In genomic region chr4:123331326-123331725, GRCm38 (mm10) we compare ENCODE assay signal across 30 mouse cellular contexts. TPM values are rescaled to one million over a fixed set of nuclear protein-coding genes. Genes with fewer than 3 reads are reported as not detected.
"Had no signal": no experiment of that assay in that cellular context is flagged by ENCODE, and none has a peak within 500 bp of the region (broad histone marks: within the 10 kb centered on the region; RNA-seq: fewer than 3 reads in every experiment).

No protein-coding gene starts in this region.

- H3K27me3 ChIP-seq: embryonic facial prominence, embryonic 12.5 days; embryonic facial prominence, embryonic 15.5 days; forebrain, embryonic 15.5 days; heart, embryonic 12.5 days had no signal

- H3K9ac ChIP-seq: embryonic facial prominence, embryonic 12.5 days; embryonic facial prominence, embryonic 13.5 days; embryonic facial prominence, embryonic 15.5 days; forebrain, embryonic 12.5 days; forebrain, embryonic 13.5 days; forebrain, embryonic 15.5 days; forebrain, postnatal 0 days; heart, embryonic 12.5 days had no signal

- ATAC-seq: forebrain, embryonic 13.5 days; forebrain, embryonic 14.5 days; forebrain, embryonic 15.5 days; forebrain, embryonic 16.5 days; forebrain, postnatal 0 days had no signal

- H3K4me3 ChIP-seq: embryonic facial prominence, embryonic 10.5 days; embryonic facial prominence, embryonic 12.5 days; embryonic facial prominence, embryonic 13.5 days; embryonic facial prominence, embryonic 15.5 days; erythroblast, embryonic 14.5 days; forebrain, embryonic 10.5 days; forebrain, embryonic 12.5 days; forebrain, embryonic 13.5 days; forebrain, embryonic 15.5 days; gastrocnemius, adult 2 months; heart, adult 2 months; heart, embryonic 10.5 days; heart, embryonic 12.5 days had no signal

- H3K36me3 ChIP-seq: embryonic facial prominence, embryonic 10.5 days; embryonic facial prominence, embryonic 12.5 days; embryonic facial prominence, embryonic 13.5 days; embryonic facial prominence, embryonic 15.5 days; forebrain, embryonic 10.5 days; forebrain, embryonic 12.5 days; forebrain, embryonic 15.5 days; heart, embryonic 10.5 days; heart, embryonic 12.5 days had no signal

- H3K9me3 ChIP-seq: embryonic facial prominence, embryonic 12.5 days; embryonic facial prominence, embryonic 15.5 days; forebrain, embryonic 10.5 days; forebrain, embryonic 12.5 days; forebrain, embryonic 13.5 days; forebrain, embryonic 15.5 days; heart, embryonic 10.5 days; heart, embryonic 12.5 days had no signal

- H3K27ac ChIP-seq: embryonic facial prominence, embryonic 10.5 days; embryonic facial prominence, embryonic 12.5 days; embryonic facial prominence, embryonic 13.5 days; embryonic facial prominence, embryonic 15.5 days; forebrain, embryonic 10.5 days; forebrain, embryonic 12.5 days; forebrain, embryonic 13.5 days; forebrain, embryonic 15.5 days; gastrocnemius, adult 2 months; heart, adult 2 months; heart, embryonic 10.5 days had no signal

- H3K4me1 ChIP-seq: embryonic facial prominence, embryonic 12.5 days; embryonic facial prominence, embryonic 13.5 days; embryonic facial prominence, embryonic 15.5 days; forebrain, embryonic 10.5 days; forebrain, embryonic 12.5 days; forebrain, embryonic 13.5 days; forebrain, embryonic 15.5 days; heart, embryonic 10.5 days had no signal

- DNase-seq: cerebellum, postnatal 14 days; cerebellum, postnatal 25 days; cerebellum, postnatal 36 days; embryo, embryonic 11 days; forebrain, postnatal 0 days; gastrocnemius, adult 2 months; gastrocnemius, postnatal 10 days; gastrocnemius, postnatal 14 days; gastrocnemius, postnatal 25 days; gastrocnemius, postnatal 36 days; heart, adult 11 months; heart, adult 18-20 months; heart, adult 2 months had no signal

- H3K4me2 ChIP-seq: embryonic facial prominence, embryonic 12.5 days; embryonic facial prominence, embryonic 13.5 days; embryonic facial prominence, embryonic 15.5 days; forebrain, embryonic 12.5 days; forebrain, embryonic 13.5 days; forebrain, embryonic 15.5 days; heart, embryonic 11.5 days; heart, embryonic 12.5 days had no signal

RNA-seq across cellular contexts. Expression of gene Oxct2a, which starts 7.9 kb away (rescaled TPM):
- polyA plus RNA-seq: embryonic facial prominence, embryonic 10.5 days; embryonic facial prominence, embryonic 11.5 days; embryonic facial prominence, embryonic 12.5 days; embryonic facial prominence, embryonic 13.5 days; embryonic facial prominence, embryonic 14.5 days; erythroblast, embryonic 14.5 days; forebrain, embryonic 10.5 days; forebrain, embryonic 12.5 days; forebrain, embryonic 13.5 days; forebrain, embryonic 14.5 days; forebrain, embryonic 15.5 days; forebrain, embryonic 16.5 days; frontal cortex, adult 2 months; heart, embryonic 10.5 days; heart, embryonic 11.5 days; heart, embryonic 12.5 days had no signal

RNA-seq across cellular contexts. Expression of gene Bmp8a, which starts 11.7 kb away (rescaled TPM):
- polyA plus RNA-seq: embryonic facial prominence, embryonic 10.5 days; erythroblast, embryonic 14.5 days; forebrain, embryonic 12.5 days; forebrain, embryonic 13.5 days; forebrain, embryonic 14.5 days; heart, adult 2 months had no signal
